Comparison of ENCODE assay signal across 9 mouse cellular contexts in the genomic region with DNA sequence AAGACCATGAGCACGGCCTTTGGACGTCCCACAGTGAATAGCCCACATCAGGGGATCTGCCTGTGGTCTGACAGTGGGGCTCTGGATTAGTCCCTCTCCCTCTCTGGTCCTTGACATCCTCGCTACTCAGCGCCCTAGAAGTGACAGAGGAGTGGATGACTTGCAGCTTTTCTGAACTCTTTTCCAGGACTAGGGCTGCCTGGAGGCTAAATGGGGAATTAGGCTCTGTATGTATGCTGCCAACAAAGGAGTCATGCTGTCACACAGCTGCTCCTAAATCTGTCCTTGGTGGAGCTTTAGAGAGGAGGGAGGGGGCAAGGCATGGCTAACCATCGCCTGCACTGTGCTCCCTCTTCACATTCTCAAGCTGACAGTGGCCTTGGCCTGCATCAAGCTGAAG. TPM values are rescaled to one million over a fixed set of nuclear protein-coding genes. Genes with fewer than 3 reads are reported as not detected.
DNase-seq lines count a peak whose midpoint lies in the region; ATAC-seq and TF ChIP-seq lines count a peak whose summit lies in the region.
"Had no signal": no experiment of that assay in that cellular context is flagged by ENCODE, and none has a peak within 500 bp of the region (broad histone marks: within the 10 kb centered on the region; RNA-seq: fewer than 3 reads in every experiment).

No protein-coding gene starts in this region.

- H3K4me1 ChIP-seq in embryonic facial prominence, embryonic 14.5 days (ENCODE audit: control insufficient read depth, insufficient read depth, low read length), result no peaks in the 10 kb centered on the region
- no peaks in the 10 kb centered on the region for H3K4me1 ChIP-seq in hindbrain, embryonic 15.5 days (replicated peaks)
- H3K4me1 ChIP-seq in liver, embryonic 11.5 days (replicated peaks; ENCODE audit: control insufficient read depth, insufficient read depth, low read length), result no peaks in the 10 kb centered on the region
- peaks cover 22% of the 10 kb centered on the region for H3K4me1 ChIP-seq in kidney, adult 2 months (ENCODE audit: control insufficient read depth, insufficient read depth, low read length)

- no peak overlapping the region for H3K27ac ChIP-seq in embryonic facial prominence, embryonic 14.5 days (replicated peaks; ENCODE audit: low read depth, low read length)
- H3K27ac ChIP-seq in hindbrain, embryonic 15.5 days (replicated peaks), result no peak overlapping the region
- no peak overlapping the region for H3K27ac ChIP-seq in liver, embryonic 11.5 days (ENCODE audit: low read depth, low read length)
- H3K27ac ChIP-seq in kidney, adult 2 months (ENCODE audit: insufficient read depth, low read depth, low read length), result no peak overlapping the region

- no peak for TF ChIP-seq CTCF in kidney, adult 2 months (conservative IDR thresholded peaks at IDR 0.05; ENCODE audit: insufficient read depth, insufficient read length, low read depth, low read length)

- WGBS in embryonic facial prominence, embryonic 14.5 days, result 36% methylated on average over 5 of the region's 5 CpGs
- 26% methylated on average over 5 of the region's 5 CpGs for WGBS in hindbrain, embryonic 15.5 days
- WGBS in liver, embryonic 11.5 days, result 69% methylated on average over 5 of the region's 5 CpGs
- 70% methylated on average over 5 of the region's 5 CpGs for WGBS in kidney, adult 2 months

- peak; percentile 57; the same call in 1 of the 2 replicates for ATAC-seq in embryonic facial prominence, embryonic 14.5 days (ENCODE audit: low read depth)
- ATAC-seq in hindbrain, embryonic 15.5 days (ENCODE audit: low FRiP score, low read depth), result peak; percentile 72; the same call in 1 of the 2 replicates
- no peak for ATAC-seq in liver, embryonic 11.5 days (replicated peaks; ENCODE audit: low FRiP score)

- H3K27me3 ChIP-seq in embryonic facial prominence, embryonic 14.5 days (replicated peaks; ENCODE audit: control insufficient read depth, insufficient read depth, low read length), result no peaks in the 10 kb centered on the region
- H3K27me3 ChIP-seq in hindbrain, embryonic 15.5 days, result no peaks in the 10 kb centered on the region
- no peaks in the 10 kb centered on the region for H3K27me3 ChIP-seq in liver, embryonic 11.5 days (replicated peaks; ENCODE audit: control insufficient read depth, insufficient read depth, low read length)
- H3K27me3 ChIP-seq in kidney, adult 2 months (replicated peaks; ENCODE audit: control insufficient read depth, insufficient read depth, low read length), result no peaks in the 10 kb centered on the region

- no peak for TF ChIP-seq POLR2A in kidney, adult 2 months (IDR thresholded peaks at IDR 0.05; ENCODE audit: low read depth, low read length)

- no peak overlapping the region for H3K4me3 ChIP-seq in embryonic facial prominence, embryonic 14.5 days (ENCODE audit: low read depth, low read length)
- H3K4me3 ChIP-seq in hindbrain, embryonic 15.5 days, result no peak overlapping the region
- H3K4me3 ChIP-seq in liver, embryonic 11.5 days (ENCODE audit: low read depth, low read length), result no peak overlapping the region
- H3K4me3 ChIP-seq in kidney, adult 2 months (ENCODE audit: insufficient read depth, low read depth, low read length), result no peak overlapping the region

- peak; percentile 35 to 46 for DNase-seq in frontal cortex, adult 2 months (ENCODE audit: extremely low spot score in 1 of 2, low spot score in 1 of 2)
- no peak for DNase-seq in frontal cortex, postnatal 36 days (ENCODE audit: low spot score in 2 of 2)
- peak; percentile 24 for DNase-seq in adrenal gland, postnatal 10 days
- no peak for DNase-seq in embryonic facial prominence, embryonic 14.5 days (ENCODE audit: low spot score)
- no peak for DNase-seq in liver, embryonic 11.5 days (ENCODE audit: low spot score)
- DNase-seq in kidney, adult 2 months, result no peak
- no peak for DNase-seq in gastrocnemius, adult 18-20 months (ENCODE audit: low spot score)
- DNase-seq: embryo, embryonic 11 days had no signal

- no peaks in the 10 kb centered on the region for H3K9me3 ChIP-seq in embryonic facial prominence, embryonic 14.5 days (ENCODE audit: control insufficient read depth, low read length)
- H3K9me3 ChIP-seq in hindbrain, embryonic 15.5 days, result no peaks in the 10 kb centered on the region
- H3K9me3 ChIP-seq in liver, embryonic 11.5 days (ENCODE audit: control insufficient read depth, low read length), result no peaks in the 10 kb centered on the region

- H3K4me2 ChIP-seq in embryonic facial prominence, embryonic 14.5 days (ENCODE audit: low read depth, low read length), result no peak overlapping the region
- no peak overlapping the region for H3K4me2 ChIP-seq in hindbrain, embryonic 15.5 days
- H3K4me2 ChIP-seq in liver, embryonic 11.5 days, result no peak overlapping the region

- H3K36me3 ChIP-seq in embryonic facial prominence, embryonic 14.5 days (ENCODE audit: control insufficient read depth, insufficient read depth, low read length), result no peaks in the 10 kb centered on the region
- H3K36me3 ChIP-seq in hindbrain, embryonic 15.5 days, result no peaks in the 10 kb centered on the region
- H3K36me3 ChIP-seq in liver, embryonic 11.5 days (ENCODE audit: control insufficient read depth, insufficient read depth, low read length), result no peaks in the 10 kb centered on the region
- H3K36me3 ChIP-seq in kidney, adult 2 months (ENCODE audit: control insufficient read depth, insufficient read depth, low read length), result no peaks in the 10 kb centered on the region

- H3K9ac ChIP-seq in embryonic facial prominence, embryonic 14.5 days (ENCODE audit: low read depth, low read length), result no peak overlapping the region
- no peak overlapping the region for H3K9ac ChIP-seq in hindbrain, embryonic 15.5 days
- H3K9ac ChIP-seq in liver, embryonic 11.5 days (ENCODE audit: low read depth, low read length), result no peak overlapping the region

RNA-seq across cellular contexts. Expression of gene Trabd2b, which starts 53.1 kb away (rescaled TPM):
- 0.99 and 1.8 TPM in 2 replicates for polyA plus RNA-seq in frontal cortex, adult 2 months (2012; rRNA removed)
- 1 to 10 TPM; 1.7 to 1.8 TPM for total RNA-seq in adrenal gland, postnatal 10 days (2021)
- polyA plus RNA-seq in embryonic facial prominence, embryonic 14.5 days (2014; fragmentation: Nextera tagmentation; extraction: Ambion mirVana), result 3.3 and 3.7 TPM in 2 replicates
- polyA plus RNA-seq in hindbrain, embryonic 15.5 days (2015; fragmentation: Nextera tagmentation; extraction: Ambion mirVana), result 0.83 and 0.93 TPM in 2 replicates
- 1.1 and 1.3 TPM in 2 replicates for polyA plus RNA-seq in liver, embryonic 11.5 days (2014; fragmentation: Nextera tagmentation; extraction: Ambion mirVana)
- 31.5 and 32.2 TPM in 2 replicates for polyA plus RNA-seq in kidney, adult 2 months (2012; rRNA removed)
- 1 to 10 TPM in 1 of 2 experiments, under 1 TPM in 1; 0.96 to 2.0 TPM for total RNA-seq in gastrocnemius, adult 18-20 months (2021)

Comparison
In these comparisons a context has a peak if more than half of its experiments do, and no peak if none do; other contexts are left out.
1. DNase-seq: peak in frontal cortex, adult 2 months (2 of 2) and adrenal gland, postnatal 10 days (single experiment); none in frontal cortex, postnatal 36 days (0 of 2), embryonic facial prominence, embryonic 14.5 days (single experiment), liver, embryonic 11.5 days (single experiment), kidney, adult 2 months (single experiment) and gastrocnemius, adult 18-20 months (single experiment).